Mouse (Mus musculus) liver, postnatal 0 days (tissue): ENCODE measurements around the gene Ddx52. TPM values are rescaled to one million over a fixed set of nuclear protein-coding genes. Genes with fewer than 3 reads are reported as not detected.

ENCODE experiments used
- ATAC-seq: fragments of 200-750 bp; cut with Nextera tagmentation; 2 replicates; pipeline ENCODE4 v1.8.0; 2017; ENCODE audit warnings: mild to moderate bottlenecking, moderate library complexity
- DNase-seq: peaks from one replicate; pipeline ENCODE4 v3.0.0-alpha.2; 2016
- H3K27ac ChIP-seq: fragments of 300-500 bp; sonication (generic); 2 replicates; pipeline ENCODE4 v1.5.1; 2014; ENCODE audit warnings: antibody characterized with exemption, moderate library complexity, mild to moderate bottlenecking, low read depth
- H3K27me3 ChIP-seq: fragments of 300-500 bp; sonication (generic); 2 replicates; pipeline ENCODE4 v1.6.1; 2014; ENCODE audit warnings: low read length, control low read depth, mixed read lengths; ENCODE audit not compliant: insufficient read depth
- H3K36me3 ChIP-seq: fragments of 300-500 bp; sonication (generic); replicated peaks from 2 replicates; pipeline ENCODE4 v1.6.1; 2014; ENCODE audit warnings: mild to moderate bottlenecking, control low read depth, low read length, moderate library complexity, mixed read lengths; ENCODE audit not compliant: insufficient read depth
- H3K4me1 ChIP-seq: fragments of 300-500 bp; sonication (generic); 2 replicates; pipeline ENCODE4 v1.6.1; 2014; ENCODE audit warnings: antibody characterized with exemption, mild to moderate bottlenecking, control low read depth; ENCODE audit not compliant: insufficient read depth
- H3K4me2 ChIP-seq: fragments of 300-500 bp; sonication (generic); 2 replicates; pipeline ENCODE4 v1.6.1; 2014; ENCODE audit warnings: low read depth, mild to moderate bottlenecking, low read length, moderate library complexity, mixed read lengths
- H3K4me3 ChIP-seq: fragments of 300-500 bp; sonication (generic); 2 replicates; pipeline ENCODE4 v1.5.1; 2014; ENCODE audit warnings: low read depth, low read length
- H3K9ac ChIP-seq: fragments of 300-500 bp; sonication (generic); replicated peaks from 2 replicates; pipeline ENCODE4 v1.6.1; 2014; ENCODE audit warnings: mild to moderate bottlenecking, moderate library complexity
- H3K9me3 ChIP-seq: fragments of 300-500 bp; sonication (generic); 2 replicates; pipeline ENCODE4 v1.6.1; 2016; ENCODE audit warnings: mild to moderate bottlenecking, control low read depth, low read length, mixed read lengths
- CTCF ChIP-seq: sonication (generic); IDR thresholded peaks from 2 replicates; pipeline ENCODE4 v1.5.1; 2016; ENCODE audit warnings: antibody characterized with exemption, low read depth
- EP300 ChIP-seq: IDR thresholded peaks from 2 replicates; pipeline ENCODE4 v1.6.1; 2016; ENCODE audit warnings: antibody characterized with exemption, low read depth, mild to moderate bottlenecking
- WGBS: fragments of 180-500 bp; shearing (Covaris S2); extraction: QIAGEN DNeasy Blood & Tissue Kit; methylation state at CpG from one replicate; pipeline ENCODE4 v1.1.7; 2014; ENCODE audit not compliant: insufficient replicate concordance; 5-methylcytosine and 5-hydroxymethylcytosine counted together
- polyA plus RNA-seq: library from polyadenylated mRNA; unstranded; fragments of >200 nt; fragmentation: Nextera tagmentation; extraction: Ambion mirVana; gene quantifications from 2 replicates; pipeline ENCODE4 v1.2.1, GENCODE M21; 2015

Gene Ddx52
- polyA plus RNA-seq, 1 experiment from 2014 or later: 12.5 TPM

DNA sequence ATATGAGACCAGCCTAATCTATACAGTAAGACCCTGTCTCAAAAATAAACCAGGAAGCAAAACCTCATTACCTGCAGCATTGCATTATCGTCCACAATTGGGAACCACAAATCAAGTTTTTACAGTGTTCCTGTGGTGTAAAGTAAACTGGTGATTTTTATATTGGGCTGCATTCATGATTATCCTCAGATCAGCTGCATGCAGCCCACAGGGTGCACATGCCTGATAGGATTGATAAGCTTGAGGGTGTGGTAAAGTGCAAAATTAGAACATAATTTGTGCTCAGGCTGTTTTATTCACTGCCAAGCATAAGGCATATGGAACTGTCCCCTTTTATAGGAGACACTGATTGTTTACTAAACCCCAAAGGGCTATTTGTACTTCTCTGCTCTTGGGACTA, 33.6 kb downstream of the Ddx52 start:
- Histone ChIP-seq H3K4me1 (0 out of 2 replicates have a peak, but pooled peaks cover 4% of the 10 kb centered on the region), H3K9me3 (no peaks in the 10 kb centered on the region), H3K4me2 (0 out of 2 replicates have a peak overlapping the region, but pooled peaks have one; percentile 22), H3K9ac (no peak overlapping the region), H3K36me3 (peaks cover 49% of the 10 kb centered on the region), H3K27me3 (no peaks in the 10 kb centered on the region), H3K4me3 (no peak overlapping the region), H3K27ac (no peak overlapping the region)
- WGBS: 59% methylated on average over 1 of the region's 1 CpGs
- no peak for ATAC-seq
- TF ChIP-seq EP300 (peak; percentile 67; the same call in 1 of the 2 replicates), CTCF (no peak)
- DNase-seq: no peak

- Histone ChIP-seq H3K27me3 (no peaks in the 10 kb centered on the region), H3K4me1 (0 out of 2 replicates have a peak, but pooled peaks cover 4% of the 10 kb centered on the region), H3K4me2 (no peak overlapping the region), H3K9me3 (no peaks in the 10 kb centered on the region), H3K36me3 (peaks cover 55% of the 10 kb centered on the region), H3K9ac (no peak overlapping the region), H3K4me3 (no peak overlapping the region), H3K27ac (no peak overlapping the region)
- ATAC-seq (no peak), DNase-seq (no peak)
- no peak for TF ChIP-seq CTCF
- no peak for TF ChIP-seq EP300
- WGBS: 87% methylated on average over 13 of the region's 13 CpGs
These were observed 34.5 kb downstream of the Ddx52 start for GRCm38 (mm10) chr11:83976236-83976977.

DNA sequence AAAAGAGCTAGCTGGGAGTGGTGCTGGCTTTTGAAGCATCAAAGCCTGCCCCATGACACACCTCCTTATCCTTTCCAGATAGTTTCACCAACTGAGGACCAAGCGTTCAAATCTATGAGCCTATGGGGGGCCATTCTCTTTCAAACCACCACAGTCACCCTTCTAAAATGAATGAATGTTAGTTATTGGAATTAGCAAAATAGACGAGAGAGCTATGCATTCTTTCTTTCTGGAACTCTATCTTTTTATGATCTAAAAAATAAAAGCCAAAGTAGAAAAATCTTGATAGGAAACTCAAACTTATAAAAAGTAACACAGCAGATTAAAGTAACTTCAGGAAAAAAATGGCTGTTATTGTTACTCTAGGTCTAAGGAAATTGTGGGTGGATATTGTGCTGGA, 35.9 kb downstream of the Ddx52 start:
- no peak overlapping the region for H3K4me2 ChIP-seq
- 90% methylated on average over 2 of the region's 2 CpGs for WGBS
- H3K36me3 ChIP-seq: peaks cover 60% of the 10 kb centered on the region

DNA sequence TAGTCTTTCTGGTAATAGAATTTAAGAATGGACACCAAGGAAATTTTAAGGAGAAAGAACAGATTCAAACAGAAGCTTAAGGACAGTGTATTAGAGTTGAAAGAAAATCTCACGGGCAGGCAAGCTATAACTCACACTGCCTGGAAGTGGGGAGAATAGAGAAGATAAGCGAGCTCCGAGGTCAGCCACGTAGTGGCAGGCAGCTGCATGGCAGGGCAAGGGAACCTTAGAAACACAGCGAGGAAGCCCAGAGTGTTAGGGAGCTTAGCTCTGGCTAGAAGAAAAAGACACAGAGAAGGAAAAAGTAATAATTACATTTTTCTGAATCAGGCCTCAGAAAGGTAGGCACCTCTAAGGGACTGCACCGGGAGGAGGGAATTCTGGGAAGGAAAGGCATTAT, 38.1 kb downstream of the Ddx52 start:
- no peak overlapping the region for H3K4me3 ChIP-seq
- 83% methylated on average over 6 of the region's 6 CpGs for WGBS
- peaks cover 58% of the 10 kb centered on the region for H3K36me3 ChIP-seq
- no peak overlapping the region for H3K4me2 ChIP-seq
- no peak overlapping the region for H3K27ac ChIP-seq
- H3K9me3 ChIP-seq: no peaks in the 10 kb centered on the region
- H3K4me1 ChIP-seq: 0 out of 2 replicates have a peak, but pooled peaks cover 4% of the 10 kb centered on the region
- DNase-seq: no peak
- TF ChIP-seq CTCF (no peak), EP300 (no peak)
- ATAC-seq: no peak
- H3K9ac ChIP-seq: no peak overlapping the region
- no peaks in the 10 kb centered on the region for H3K27me3 ChIP-seq

More for the DNA sequence above, 35.9 kb downstream of the Ddx52 start:
- Histone ChIP-seq H3K27me3 (no peaks in the 10 kb centered on the region), H3K27ac (no peak overlapping the region), H3K4me1 (0 out of 2 replicates have a peak, but pooled peaks cover 4% of the 10 kb centered on the region), H3K9ac (no peak overlapping the region), H3K9me3 (no peaks in the 10 kb centered on the region), H3K4me3 (no peak overlapping the region)
- DNase-seq (no peak), ATAC-seq (no peak)
- TF ChIP-seq CTCF (no peak), EP300 (no peak)

DNA sequence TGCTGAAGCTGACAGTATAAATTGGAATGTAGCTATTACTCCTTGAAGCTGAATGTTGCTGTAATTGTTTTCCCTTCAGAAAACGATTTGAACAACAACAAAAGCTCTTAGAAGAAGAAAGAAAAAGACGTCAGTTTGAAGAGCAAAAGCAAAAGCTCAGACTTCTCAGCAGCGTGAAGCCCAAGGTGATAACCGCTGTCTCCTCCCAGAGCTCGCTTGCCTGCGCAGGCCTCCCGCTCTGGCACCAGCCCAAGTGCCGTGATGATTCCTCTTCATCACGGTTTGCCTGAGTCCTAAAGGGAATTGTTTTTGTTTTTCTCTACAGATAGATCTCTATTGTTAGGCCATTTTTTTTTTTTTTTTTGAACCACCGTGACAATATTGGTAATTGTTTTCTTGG, 39.5 kb downstream of the Ddx52 start:
- peaks cover 63% of the 10 kb centered on the region for H3K36me3 ChIP-seq
- no peak overlapping the region for H3K4me3 ChIP-seq
- H3K4me2 ChIP-seq: no peak overlapping the region
- H3K27ac ChIP-seq: no peak overlapping the region
- ATAC-seq: no peak
- no peak for TF ChIP-seq CTCF
- TF ChIP-seq EP300: no peak
- H3K27me3 ChIP-seq: no peaks in the 10 kb centered on the region
- no peaks in the 10 kb centered on the region for H3K9me3 ChIP-seq
- DNase-seq: no peak
- H3K9ac ChIP-seq: no peak overlapping the region
- no peaks in the 10 kb centered on the region for H3K4me1 ChIP-seq
- WGBS: 84% methylated on average over 10 of the region's 10 CpGs

DNA sequence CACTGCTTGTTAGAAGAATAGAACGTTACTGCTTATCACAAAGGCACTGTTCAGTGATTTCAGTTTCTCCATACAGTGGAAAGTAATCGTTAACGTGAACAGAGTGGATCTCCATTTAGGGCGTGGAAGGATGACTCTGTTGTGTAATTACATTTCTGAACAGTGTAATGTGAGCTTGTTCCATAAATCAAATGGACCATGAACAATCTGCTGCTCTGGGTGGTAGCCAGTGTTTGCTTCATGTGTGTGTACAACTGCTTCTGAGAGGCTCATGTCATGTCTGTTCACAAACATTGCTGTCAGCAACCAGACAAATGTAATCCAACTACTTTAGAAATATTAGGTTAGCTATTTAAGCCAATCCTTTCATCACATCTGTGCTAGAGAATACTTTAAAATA, 49.8 kb downstream of the Ddx52 start:
- 66% methylated on average over 4 of the region's 4 CpGs for WGBS

More for the DNA sequence above, 49.8 kb downstream of the Ddx52 start:
- Histone ChIP-seq H3K4me1 (no peaks in the 10 kb centered on the region), H3K27ac (no peak overlapping the region), H3K9ac (no peak overlapping the region), H3K4me2 (no peak overlapping the region), H3K9me3 (no peaks in the 10 kb centered on the region), H3K27me3 (no peaks in the 10 kb centered on the region), H3K36me3 (peaks cover 37% of the 10 kb centered on the region), H3K4me3 (no peak overlapping the region)
- ATAC-seq: no peak
- no peak for DNase-seq
- no peak for TF ChIP-seq CTCF
- no peak for TF ChIP-seq EP300
